Mouse (Mus musculus) thymus, adult 2 months (tissue): ENCODE data around the gene Mapk8ip1.

ENCODE experiments used
- CTCF ChIP-seq: fragments of 200-500 bp; IDR thresholded peaks from 2 replicates; pipeline ENCODE4 v1.5.1; 2012; ENCODE audit warnings: mild to moderate bottlenecking, control low read depth, low read length, moderate library complexity, borderline replicate concordance; ENCODE audit not compliant: control insufficient read depth, poor library complexity, insufficient read depth; ENCODE audit errors: extremely low read depth
- POLR2A ChIP-seq: fragments of 200-500 bp; IDR thresholded peaks from 2 replicates; pipeline ENCODE4 v1.6.1; 2012; ENCODE audit warnings: mild to moderate bottlenecking, low read length, control low read depth, moderate library complexity; ENCODE audit not compliant: control insufficient read depth, poor library complexity, insufficient read depth; ENCODE audit errors: extremely low read depth

DNA sequence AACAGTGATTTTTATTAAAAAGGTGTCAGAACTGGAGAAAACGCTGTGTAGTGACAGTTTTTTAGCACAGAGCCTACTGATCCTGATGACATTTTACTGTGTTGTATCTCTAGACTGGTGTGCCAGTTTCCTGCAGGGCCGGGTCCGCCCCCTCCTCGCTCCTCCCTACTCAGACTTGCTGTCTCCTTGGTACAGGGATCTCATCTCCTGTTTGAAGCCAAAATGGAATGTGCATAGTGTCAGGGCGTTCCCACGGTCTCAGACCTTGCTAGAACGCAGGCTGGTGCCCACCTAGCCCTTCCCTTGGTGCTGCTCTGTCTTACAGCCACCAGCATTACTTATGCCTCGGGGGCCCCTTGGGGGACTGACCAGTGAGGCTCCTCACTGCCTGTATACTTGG is 39.3 kb downstream of the Mapk8ip1 start:
- TF ChIP-seq POLR2A (no peak), CTCF (no peak)
